Mouse (Mus musculus): ENCODE results near the gene Slc35c2. TPM values are rescaled to one million over a fixed set of nuclear protein-coding genes. Genes with fewer than 3 reads are reported as not detected.

Slc35c2 gene
- polyA plus RNA-seq, 1 experiment from 2014 or later, result 52.8 TPM

- H3K27ac ChIP-seq, result no peak overlapping the region
- no peak overlapping the region for H3K4me3 ChIP-seq
- peaks cover 63% of the 10 kb centered on the region for H3K27me3 ChIP-seq
- no peak overlapping the region for H3K9ac ChIP-seq
- no peaks in the 10 kb centered on the region for H3K9me3 ChIP-seq
- no peak overlapping the region for H3K4me2 ChIP-seq (replicated peaks)
- 82% methylated on average over 8 of the region's 8 CpGs for WGBS
- H3K36me3 ChIP-seq, result no peaks in the 10 kb centered on the region
- H3K4me1 ChIP-seq, result peaks cover 12% of the 10 kb centered on the region
- no peak for ATAC-seq (ENCODE audit: insufficient number of reproducible peaks, insufficient read depth, low FRiP score, low TSS enrichment)
These were observed 35.3 kb downstream of the Slc35c2 start for GRCm38 (mm10) chr2:165252381-165252780.

DNA sequence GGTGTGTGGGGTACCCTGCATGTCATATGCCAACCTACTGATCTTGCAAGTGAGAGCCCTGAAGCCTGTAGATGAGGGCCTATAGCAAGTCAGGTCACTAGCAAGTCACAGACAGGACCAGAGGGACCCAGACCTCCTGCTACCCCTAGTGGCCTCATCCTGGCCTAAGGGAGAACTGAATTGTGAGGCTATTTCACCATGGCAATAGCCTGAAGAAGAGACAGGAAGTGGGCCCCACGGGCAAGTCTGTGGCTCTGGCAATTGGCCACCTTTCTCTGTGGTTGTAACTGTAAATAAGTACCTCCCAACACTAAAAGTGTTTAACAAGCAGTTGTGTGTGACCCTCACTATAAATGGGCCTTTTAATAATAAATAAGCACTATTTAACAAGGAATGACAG lies 36.8 kb downstream of the Slc35c2 start:
- Histone ChIP-seq H3K27ac (no peak overlapping the region), H3K4me2 (replicated peaks) (no peak overlapping the region), H3K27me3 (peaks cover 71% of the 10 kb centered on the region), H3K9ac (no peak overlapping the region), H3K9me3 (no peaks in the 10 kb centered on the region), H3K4me1 (peaks cover 12% of the 10 kb centered on the region), H3K36me3 (no peaks in the 10 kb centered on the region), H3K4me3 (no peak overlapping the region)
- no peak for ATAC-seq (ENCODE audit: insufficient number of reproducible peaks, insufficient read depth, low FRiP score, low TSS enrichment)
- 46% methylated on average over 1 of the region's 1 CpGs for WGBS

DNA sequence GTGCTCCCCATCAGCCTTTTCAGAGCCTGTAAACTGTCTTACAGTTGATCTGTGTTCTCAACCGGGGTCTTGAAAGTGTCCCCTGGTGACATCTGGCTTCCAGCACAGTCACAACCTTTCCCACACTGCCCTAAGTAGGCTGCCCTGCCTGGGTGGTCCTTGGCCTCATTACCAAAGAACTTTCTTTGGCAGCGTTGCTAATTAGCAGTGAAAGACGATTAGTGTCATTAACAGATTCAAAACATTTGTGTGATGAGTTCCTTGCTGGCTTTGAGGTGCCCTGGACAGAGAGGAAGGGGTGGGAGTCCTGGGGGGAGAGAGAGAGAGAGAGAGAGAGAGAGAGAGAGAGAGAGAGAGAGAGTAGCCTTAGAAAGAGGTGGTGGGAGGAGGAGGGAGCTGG lies 38.7 kb downstream of the Slc35c2 start:
- 11% methylated on average over 3 of the region's 3 CpGs for WGBS

GRCm38 (mm10) chr2:165246349-165246748 lies 41.3 kb downstream of the Slc35c2 start:
- no peak overlapping the region for H3K27ac ChIP-seq
- H3K9me3 ChIP-seq, result no peaks in the 10 kb centered on the region
- peaks cover 78% of the 10 kb centered on the region for H3K27me3 ChIP-seq
- no peak overlapping the region for H3K4me3 ChIP-seq
- H3K9ac ChIP-seq, result no peak overlapping the region
- H3K4me2 ChIP-seq (replicated peaks), result no peak overlapping the region
- 0 out of 2 replicates have a peak, but pooled peaks cover 8% of the 10 kb centered on the region for H3K4me1 ChIP-seq
- no peak for ATAC-seq (ENCODE audit: insufficient number of reproducible peaks, insufficient read depth, low FRiP score, low TSS enrichment)
- no peaks in the 10 kb centered on the region for H3K36me3 ChIP-seq
- 12% methylated on average over 11 of the region's 11 CpGs for WGBS

More for the DNA sequence above, 38.7 kb downstream of the Slc35c2 start:
- H3K9ac ChIP-seq, result no peak overlapping the region
- H3K36me3 ChIP-seq, result no peaks in the 10 kb centered on the region
- no peaks in the 10 kb centered on the region for H3K9me3 ChIP-seq
- peaks cover 6% of the 10 kb centered on the region for H3K4me1 ChIP-seq
- H3K4me3 ChIP-seq, result no peak overlapping the region
- H3K4me2 ChIP-seq (replicated peaks), result no peak overlapping the region
- no peak overlapping the region for H3K27ac ChIP-seq
- H3K27me3 ChIP-seq, result peaks cover 74% of the 10 kb centered on the region
- no peak for ATAC-seq (ENCODE audit: insufficient number of reproducible peaks, insufficient read depth, low FRiP score, low TSS enrichment)

DNA sequence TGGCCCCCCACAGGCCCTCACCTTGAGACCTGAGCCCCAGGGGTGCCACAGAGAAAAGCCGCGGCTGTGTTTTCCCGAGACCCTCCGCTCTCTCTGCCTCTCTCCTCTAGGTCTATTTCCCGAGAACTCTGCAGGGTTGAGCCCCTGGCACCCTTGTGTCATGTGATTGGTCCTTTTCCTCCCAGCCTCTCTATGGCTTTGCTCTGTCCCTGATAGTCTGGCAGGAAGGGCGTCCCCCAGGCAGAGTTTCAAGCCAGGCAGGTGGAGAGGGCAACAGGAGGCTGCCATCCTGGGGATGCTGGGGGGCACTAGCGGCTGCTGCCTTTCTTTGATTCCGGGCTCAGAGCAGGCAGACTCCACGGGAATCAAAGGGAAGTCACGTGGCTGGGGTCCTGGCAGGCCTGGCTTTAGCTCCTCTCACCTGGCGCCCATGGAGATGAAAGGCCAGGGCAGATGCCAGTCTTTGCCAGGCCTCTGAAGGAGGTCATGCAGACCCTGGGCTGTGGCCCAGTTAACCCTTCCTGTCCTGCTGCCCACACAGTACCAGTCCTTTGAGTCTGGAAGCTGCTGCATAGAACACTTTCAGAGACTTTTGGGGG lies 44.4 kb downstream of the Slc35c2 start:
- H3K27ac ChIP-seq, result no peak overlapping the region
- H3K27me3 ChIP-seq, result peaks cover 97% of the 10 kb centered on the region
- no peak overlapping the region for H3K4me2 ChIP-seq (replicated peaks)
- H3K4me1 ChIP-seq, result 0 out of 2 replicates have a peak, but pooled peaks cover 6% of the 10 kb centered on the region
- H3K36me3 ChIP-seq, result no peaks in the 10 kb centered on the region
- H3K9ac ChIP-seq, result no peak overlapping the region; the same call in 1 of the 2 replicates
- H3K4me3 ChIP-seq, result no peak overlapping the region
- WGBS, result 4% methylated on average over 11 of the region's 11 CpGs
- no peaks in the 10 kb centered on the region for H3K9me3 ChIP-seq
- ATAC-seq (ENCODE audit: insufficient number of reproducible peaks, insufficient read depth, low FRiP score, low TSS enrichment), result no peak

GRCm38 (mm10) chr2:165242575-165242974 lies 45.1 kb downstream of the Slc35c2 start:
- WGBS, result 2% methylated on average over 13 of the region's 13 CpGs
- Histone ChIP-seq H3K9ac (no peak overlapping the region; the same call in 1 of the 2 replicates), H3K27me3 (peaks cover 99% of the 10 kb centered on the region), H3K4me2 (replicated peaks) (no peak overlapping the region), H3K9me3 (no peaks in the 10 kb centered on the region), H3K36me3 (no peaks in the 10 kb centered on the region), H3K4me3 (no peak overlapping the region), H3K27ac (no peak overlapping the region), H3K4me1 (0 out of 2 replicates have a peak, but pooled peaks cover 6% of the 10 kb centered on the region)
- no peak for ATAC-seq (ENCODE audit: insufficient number of reproducible peaks, insufficient read depth, low FRiP score, low TSS enrichment)

DNA sequence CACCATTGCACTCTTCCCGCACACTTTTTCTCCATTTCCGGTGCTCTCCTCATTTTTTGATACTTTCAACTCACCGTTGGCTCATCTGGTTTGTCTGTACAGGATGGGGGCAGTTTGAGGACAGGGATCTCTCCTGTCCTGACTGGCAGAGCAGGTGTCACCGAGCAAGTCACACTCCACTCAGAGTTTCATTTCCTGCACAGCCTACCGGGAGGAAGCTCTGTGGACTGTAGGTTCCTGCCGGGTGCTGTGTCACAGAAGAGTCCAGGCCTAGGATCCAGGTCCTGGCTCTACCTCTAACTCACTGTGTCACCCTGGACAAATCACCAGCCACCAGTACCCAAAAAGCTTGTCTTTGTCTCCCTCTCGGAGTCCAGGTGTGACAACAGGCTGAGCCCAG lies 45.9 kb downstream of the Slc35c2 start:
- Histone ChIP-seq H3K36me3 (no peaks in the 10 kb centered on the region), H3K27ac (no peak overlapping the region), H3K4me3 (no peak overlapping the region), H3K9ac (no peak overlapping the region), H3K4me1 (0 out of 2 replicates have a peak, but pooled peaks cover 6% of the 10 kb centered on the region), H3K27me3 (peaks cover 98% of the 10 kb centered on the region), H3K9me3 (no peaks in the 10 kb centered on the region), H3K4me2 (replicated peaks) (no peak overlapping the region)
- WGBS, result 57% methylated on average over 7 of the region's 7 CpGs
- ATAC-seq (ENCODE audit: insufficient number of reproducible peaks, insufficient read depth, low FRiP score, low TSS enrichment), result no peak

DNA sequence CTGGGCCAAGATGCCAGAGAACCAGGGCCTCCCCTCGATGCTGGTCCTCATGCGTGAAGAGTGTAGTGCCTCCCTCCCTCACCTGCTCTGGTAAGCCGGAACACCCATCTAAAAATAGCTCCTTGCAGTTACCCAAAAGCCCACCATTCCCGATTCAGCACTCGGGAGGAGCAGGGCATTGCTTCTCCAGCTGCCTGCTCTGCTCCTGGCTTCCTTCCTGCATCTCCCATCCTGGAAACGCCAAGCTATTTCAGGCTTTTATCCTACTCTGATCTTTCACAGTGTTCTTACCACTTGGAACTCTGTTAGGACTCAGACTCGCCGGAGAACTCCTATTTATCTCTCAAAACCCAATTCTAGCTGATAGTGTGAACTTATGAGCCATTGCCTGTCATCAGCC lies 47.3 kb downstream of the Slc35c2 start:
- Histone ChIP-seq H3K9ac (no peak overlapping the region), H3K4me2 (replicated peaks) (no peak overlapping the region), H3K27ac (no peak overlapping the region), H3K9me3 (no peaks in the 10 kb centered on the region), H3K36me3 (no peaks in the 10 kb centered on the region), H3K4me1 (0 out of 2 replicates have a peak, but pooled peaks cover 6% of the 10 kb centered on the region), H3K27me3 (peaks cover 98% of the 10 kb centered on the region), H3K4me3 (no peak overlapping the region)
- ATAC-seq (ENCODE audit: insufficient number of reproducible peaks, insufficient read depth, low FRiP score, low TSS enrichment), result no peak
- 33% methylated on average over 8 of the region's 8 CpGs for WGBS

DNA sequence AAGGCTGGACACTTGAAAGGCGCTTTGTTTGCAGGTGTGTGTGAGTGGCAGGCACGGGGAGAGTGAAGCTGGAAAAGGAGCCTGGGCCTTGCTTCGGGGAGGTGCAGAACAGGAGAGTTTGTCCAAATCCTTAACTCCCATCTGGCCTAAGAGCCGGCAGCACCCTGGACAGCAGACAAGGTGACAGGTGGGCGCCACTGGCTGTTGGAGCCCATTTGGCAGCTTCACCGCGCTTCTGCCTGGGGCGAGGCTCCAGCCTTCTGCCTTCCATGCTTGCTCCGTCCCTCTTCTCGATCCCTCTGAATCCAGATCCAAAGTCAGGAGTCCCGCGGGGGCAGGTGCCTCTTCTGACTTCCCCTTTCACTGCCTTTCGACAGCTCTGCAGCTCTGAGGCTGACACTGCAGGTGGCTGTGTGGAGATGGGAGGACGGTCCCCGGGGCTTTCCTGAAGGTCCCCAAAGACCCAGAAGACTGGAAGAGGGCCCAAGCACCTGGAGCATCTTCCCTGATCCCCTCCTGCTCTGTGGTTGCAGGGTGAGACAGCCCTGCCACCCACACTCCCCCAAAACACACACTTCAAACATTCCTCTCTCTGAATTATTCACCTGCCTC lies 48.0 kb downstream of the Slc35c2 start:
- 14% methylated on average over 15 of the region's 15 CpGs for WGBS
- Histone ChIP-seq H3K36me3 (no peaks in the 10 kb centered on the region), H3K4me2 (replicated peaks) (no peak overlapping the region), H3K9ac (no peak overlapping the region), H3K27me3 (peaks cover 98% of the 10 kb centered on the region), H3K4me3 (no peak overlapping the region), H3K27ac (no peak overlapping the region), H3K9me3 (no peaks in the 10 kb centered on the region), H3K4me1 (peaks cover 13% of the 10 kb centered on the region; the same call in 1 of the 2 replicates)
- no peak for ATAC-seq (ENCODE audit: insufficient number of reproducible peaks, insufficient read depth, low FRiP score, low TSS enrichment)

- Histone ChIP-seq H3K9ac (no peak overlapping the region), H3K9me3 (no peaks in the 10 kb centered on the region), H3K27me3 (peaks cover 98% of the 10 kb centered on the region), H3K4me2 (replicated peaks) (no peak overlapping the region), H3K27ac (no peak overlapping the region), H3K36me3 (no peaks in the 10 kb centered on the region), H3K4me1 (peaks cover 22% of the 10 kb centered on the region; the same call in 1 of the 2 replicates), H3K4me3 (no peak overlapping the region)
- WGBS, result 5% methylated on average over 12 of the region's 12 CpGs
- ATAC-seq (ENCODE audit: insufficient number of reproducible peaks, insufficient read depth, low FRiP score, low TSS enrichment), result no peak
These were observed 49.1 kb downstream of the Slc35c2 start for GRCm38 (mm10) chr2:165238416-165239145.

DNA sequence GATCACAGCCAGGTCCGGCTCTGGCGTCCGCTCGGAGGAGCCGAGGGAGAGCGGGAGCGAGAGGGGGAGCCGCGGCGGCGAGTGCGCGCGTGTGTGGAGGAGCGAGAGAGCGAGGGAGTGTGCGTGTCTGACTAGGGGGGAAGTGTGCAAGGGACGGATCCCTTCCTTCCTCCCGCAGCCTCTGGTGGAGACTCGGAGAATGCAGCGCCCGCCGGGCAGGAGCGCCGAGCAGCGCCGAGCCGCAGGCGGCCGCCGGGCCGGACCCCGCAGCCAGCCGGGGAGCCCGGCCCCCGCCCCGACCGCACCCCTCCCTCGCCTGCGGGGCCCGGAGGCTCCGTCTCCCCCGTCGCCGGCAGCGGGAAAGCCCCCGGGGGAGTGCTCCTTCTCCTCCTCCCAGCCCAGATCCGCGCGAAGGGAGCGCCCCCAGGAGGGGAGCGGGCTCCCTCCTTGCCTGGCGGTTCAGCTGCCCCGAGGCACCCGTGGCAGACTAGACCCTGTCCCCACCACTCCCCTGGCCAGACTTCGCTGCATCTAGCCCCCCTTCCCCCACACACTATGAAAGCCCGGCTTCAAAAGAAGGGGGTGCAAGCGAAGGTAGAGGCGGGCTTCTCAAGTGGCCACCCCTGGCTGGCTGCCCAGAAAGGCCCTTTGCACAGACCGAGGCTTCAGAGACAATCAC lies 52.9 kb downstream of the Slc35c2 start, which contains the start of gene Cdh22:
Gene Cdh22 (minus strand): TSS at position 241 of the 679 bp plus-strand sequence.
- Histone ChIP-seq H3K4me1 (peaks cover 21% of the 10 kb centered on the region; the same call in 1 of the 2 replicates), H3K27ac (no peak within 1 kb of the TSS), H3K36me3 (no peaks in the 10 kb centered on the region), H3K9me3 (no peaks in the 10 kb centered on the region), H3K9ac (peak within 1 kb of the TSS; percentile 63), H3K4me2 (replicated peaks) (peak within 1 kb of the TSS; percentile 98), H3K27me3 (peaks cover 98% of the 10 kb centered on the region), H3K4me3 (peak within 1 kb of the TSS; percentile 60)
- peak; percentile 68 for ATAC-seq (ENCODE audit: insufficient number of reproducible peaks, insufficient read depth, low FRiP score, low TSS enrichment)
- under 1% methylated on average over 30 of the region's 60 CpGs for WGBS
